Mouse (Mus musculus) intestine, embryonic 15.5 days (tissue): ENCODE measurements around the gene Ano5. TPM values are rescaled to one million over a fixed set of nuclear protein-coding genes. Genes with fewer than 3 reads are reported as not detected.

Experiments
- ATAC-seq: fragments of 200-750 bp; cut with Nextera tagmentation; 2 replicates; pipeline ENCODE4 v1.8.0; 2017; ENCODE audit warnings: moderate TSS enrichment, moderate library complexity
- H3K27ac ChIP-seq: fragments of 300-500 bp; sonication (generic); 2 replicates; pipeline ENCODE4 v1.5.1; 2015; ENCODE audit warnings: mild to moderate bottlenecking, inconsistent platforms
- H3K27me3 ChIP-seq: fragments of 300-500 bp; sonication (generic); replicated peaks from 2 replicates; pipeline ENCODE4 v1.6.1; 2015; ENCODE audit warnings: inconsistent platforms
- H3K36me3 ChIP-seq: fragments of 300-500 bp; sonication (generic); 2 replicates; pipeline ENCODE4 v1.6.1; 2015; ENCODE audit warnings: inconsistent platforms
- H3K4me1 ChIP-seq: fragments of 300-500 bp; sonication (generic); replicated peaks from 2 replicates; pipeline ENCODE4 v1.6.1; 2015; ENCODE audit warnings: inconsistent platforms
- H3K4me2 ChIP-seq: fragments of 300-500 bp; sonication (generic); replicated peaks from 2 replicates; pipeline ENCODE4 v1.6.1; 2015; ENCODE audit warnings: mild to moderate bottlenecking, inconsistent platforms
- H3K4me3 ChIP-seq: fragments of 300-500 bp; sonication (generic); replicated peaks from 2 replicates; pipeline ENCODE4 v1.5.1; 2015; ENCODE audit warnings: inconsistent platforms
- H3K9ac ChIP-seq: fragments of 300-500 bp; sonication (generic); 2 replicates; pipeline ENCODE4 v1.6.1; 2015; ENCODE audit warnings: inconsistent platforms
- H3K9me3 ChIP-seq: fragments of 300-500 bp; sonication (generic); 2 replicates; pipeline ENCODE4 v1.6.1; 2016; ENCODE audit warnings: inconsistent platforms
- WGBS: fragments of 180-500 bp; shearing (Covaris S2); methylation state at CpG from one replicate; pipeline ENCODE4 v1.1.7; 2015; 5-methylcytosine and 5-hydroxymethylcytosine counted together
- polyA plus RNA-seq: library from polyadenylated mRNA; unstranded; fragments of >200 nt; fragmentation: Nextera tagmentation; extraction: Ambion mirVana; gene quantifications from 2 replicates; pipeline ENCODE4 v1.2.1, GENCODE M21; 2015

Gene Ano5
- 0.15 and 0.25 TPM in 2 replicates for polyA plus RNA-seq

GRCm38 (mm10) chr7:51510671-51511651 lies at the start of gene Ano5:
Gene Ano5, plus strand, starts transcription at chr7:51511029.
- H3K9me3 ChIP-seq = no peaks in the 10 kb centered on the region
- H3K4me3 ChIP-seq = peak within 1 kb of the TSS; percentile 41
- ATAC-seq = peak; percentile 82
- peak within 1 kb of the TSS; percentile 11 for H3K9ac ChIP-seq
- WGBS = 1% methylated on average over 45 of the region's 45 CpGs
- no peak within 1 kb of the TSS for H3K27ac ChIP-seq
- H3K27me3 ChIP-seq = no peaks in the 10 kb centered on the region
- H3K4me1 ChIP-seq = 0 out of 2 replicates have a peak, but pooled peaks cover 4% of the 10 kb centered on the region
- H3K36me3 ChIP-seq = no peaks in the 10 kb centered on the region
- H3K4me2 ChIP-seq = peak within 1 kb of the TSS; percentile 88

- H3K9me3 ChIP-seq = no peaks in the 10 kb centered on the region
- H3K9ac ChIP-seq = no peak overlapping the region
- H3K27ac ChIP-seq = no peak overlapping the region
- H3K4me1 ChIP-seq = no peaks in the 10 kb centered on the region
- no peaks in the 10 kb centered on the region for H3K27me3 ChIP-seq
- no peak overlapping the region for H3K4me3 ChIP-seq
- H3K36me3 ChIP-seq = no peaks in the 10 kb centered on the region
- H3K4me2 ChIP-seq = no peak overlapping the region
- no peak for ATAC-seq
- 38% methylated on average over 2 of the region's 2 CpGs for WGBS
These were observed 11.4 kb upstream of the Ano5 start for GRCm38 (mm10) chr7:51499396-51499795.

- 40% methylated on average over 2 of the region's 2 CpGs for WGBS
- H3K9me3 ChIP-seq = no peaks in the 10 kb centered on the region
These were observed 6.9 kb upstream of the Ano5 start for GRCm38 (mm10) chr7:51503940-51504339.

GRCm38 (mm10) chr7:51510147-51510546 lies 682 bp upstream of the Ano5 start:
- 0 out of 2 replicates have a peak, but pooled peaks cover 4% of the 10 kb centered on the region for H3K4me1 ChIP-seq
- no peaks in the 10 kb centered on the region for H3K36me3 ChIP-seq
- H3K4me3 ChIP-seq = no peak overlapping the region
- 74% methylated on average over 7 of the region's 7 CpGs for WGBS
- H3K9ac ChIP-seq = no peak overlapping the region
- no peaks in the 10 kb centered on the region for H3K27me3 ChIP-seq
- H3K27ac ChIP-seq = no peak overlapping the region
- no peak for ATAC-seq
- no peaks in the 10 kb centered on the region for H3K9me3 ChIP-seq
- peak overlapping the region; percentile 88; the same call in 1 of the 2 replicates for H3K4me2 ChIP-seq

More at GRCm38 (mm10) chr7:51503940-51504339, 6.9 kb upstream of the Ano5 start:
- H3K4me2 ChIP-seq = no peak overlapping the region
- H3K27ac ChIP-seq = no peak overlapping the region
- no peak overlapping the region for H3K9ac ChIP-seq
- H3K4me3 ChIP-seq = no peak overlapping the region
- H3K27me3 ChIP-seq = no peaks in the 10 kb centered on the region
- no peaks in the 10 kb centered on the region for H3K4me1 ChIP-seq
- no peaks in the 10 kb centered on the region for H3K36me3 ChIP-seq
- no peak for ATAC-seq

- H3K27me3 ChIP-seq = no peaks in the 10 kb centered on the region
- H3K9ac ChIP-seq = no peak overlapping the region
- H3K36me3 ChIP-seq = no peaks in the 10 kb centered on the region
- no peaks in the 10 kb centered on the region for H3K9me3 ChIP-seq
- H3K4me3 ChIP-seq = no peak overlapping the region
- no peak overlapping the region for H3K27ac ChIP-seq
- H3K4me2 ChIP-seq = no peak overlapping the region
- no peaks in the 10 kb centered on the region for H3K4me1 ChIP-seq
- ATAC-seq = no peak
These were observed 28.5 kb downstream of the Ano5 start for GRCm38 (mm10) chr7:51539344-51539743.

- Histone ChIP-seq H3K4me2 (no peak overlapping the region), H3K4me3 (no peak overlapping the region), H3K27me3 (no peaks in the 10 kb centered on the region), H3K36me3 (no peaks in the 10 kb centered on the region), H3K9ac (no peak overlapping the region), H3K4me1 (no peaks in the 10 kb centered on the region), H3K9me3 (no peaks in the 10 kb centered on the region), H3K27ac (no peak overlapping the region)
- ATAC-seq = no peak
- 61% methylated on average over 6 of the region's 6 CpGs for WGBS
These were observed 29.9 kb downstream of the Ano5 start for GRCm38 (mm10) chr7:51540736-51541135.

- Histone ChIP-seq H3K4me3 (no peak overlapping the region), H3K27ac (no peak overlapping the region), H3K27me3 (no peaks in the 10 kb centered on the region), H3K36me3 (no peaks in the 10 kb centered on the region), H3K4me1 (no peaks in the 10 kb centered on the region), H3K4me2 (no peak overlapping the region), H3K9me3 (no peaks in the 10 kb centered on the region), H3K9ac (no peak overlapping the region)
- ATAC-seq = no peak
- 74% methylated on average over 4 of the region's 4 CpGs for WGBS
These were observed 89.2 kb downstream of the Ano5 start for GRCm38 (mm10) chr7:51600021-51600420.

GRCm38 (mm10) chr7:51603741-51604140 lies 92.9 kb downstream of the Ano5 start:
- Histone ChIP-seq H3K36me3 (no peaks in the 10 kb centered on the region), H3K27me3 (no peaks in the 10 kb centered on the region), H3K27ac (no peak overlapping the region), H3K9me3 (no peaks in the 10 kb centered on the region), H3K4me3 (no peak overlapping the region), H3K4me2 (no peak overlapping the region), H3K9ac (no peak overlapping the region), H3K4me1 (no peaks in the 10 kb centered on the region)
- 86% methylated on average over 12 of the region's 12 CpGs for WGBS
- no peak for ATAC-seq

- Histone ChIP-seq H3K9me3 (no peaks in the 10 kb centered on the region), H3K27ac (no peak overlapping the region), H3K36me3 (no peaks in the 10 kb centered on the region), H3K27me3 (no peaks in the 10 kb centered on the region), H3K4me2 (no peak overlapping the region), H3K9ac (no peak overlapping the region), H3K4me1 (no peaks in the 10 kb centered on the region), H3K4me3 (no peak overlapping the region)
- ATAC-seq = no peak
- WGBS = 44% methylated on average over 5 of the region's 5 CpGs
These were observed 103.6 kb downstream of the Ano5 start for GRCm38 (mm10) chr7:51614404-51614803.

- H3K27ac ChIP-seq = no peak overlapping the region
- no peak overlapping the region for H3K4me3 ChIP-seq
- no peak overlapping the region for H3K9ac ChIP-seq
- no peak for ATAC-seq
- H3K27me3 ChIP-seq = peaks cover 15% of the 10 kb centered on the region
- no peaks in the 10 kb centered on the region; the same call in 1 of the 2 replicates for H3K4me1 ChIP-seq
- no peaks in the 10 kb centered on the region for H3K36me3 ChIP-seq
- no peaks in the 10 kb centered on the region for H3K9me3 ChIP-seq
- no peak overlapping the region for H3K4me2 ChIP-seq
These were observed 107.1 kb downstream of the Ano5 start for GRCm38 (mm10) chr7:51617941-51618340.

- 37% methylated on average over 2 of the region's 2 CpGs for WGBS
- no peak for ATAC-seq
These were observed 107.6 kb downstream of the Ano5 start for GRCm38 (mm10) chr7:51618412-51618811.

GRCm38 (mm10) chr7:51619977-51620376 lies 109.1 kb downstream of the Ano5 start:
- Histone ChIP-seq H3K4me3 (no peak overlapping the region), H3K27ac (no peak overlapping the region), H3K36me3 (no peaks in the 10 kb centered on the region), H3K9ac (no peak overlapping the region), H3K27me3 (peaks cover 30% of the 10 kb centered on the region), H3K4me2 (no peak overlapping the region), H3K4me1 (no peaks in the 10 kb centered on the region; the same call in 1 of the 2 replicates), H3K9me3 (no peaks in the 10 kb centered on the region)
- ATAC-seq = no peak
- 41% methylated on average over 1 of the region's 1 CpGs for WGBS

More at GRCm38 (mm10) chr7:51618412-51618811, 107.6 kb downstream of the Ano5 start:
- Histone ChIP-seq H3K27me3 (peaks cover 16% of the 10 kb centered on the region), H3K4me1 (no peaks in the 10 kb centered on the region; the same call in 1 of the 2 replicates), H3K9me3 (no peaks in the 10 kb centered on the region), H3K36me3 (no peaks in the 10 kb centered on the region), H3K27ac (no peak overlapping the region), H3K4me2 (no peak overlapping the region), H3K4me3 (no peak overlapping the region), H3K9ac (no peak overlapping the region)
